Mouse (Mus musculus): ENCODE data around the gene 1700028P14Rik.

DNA sequence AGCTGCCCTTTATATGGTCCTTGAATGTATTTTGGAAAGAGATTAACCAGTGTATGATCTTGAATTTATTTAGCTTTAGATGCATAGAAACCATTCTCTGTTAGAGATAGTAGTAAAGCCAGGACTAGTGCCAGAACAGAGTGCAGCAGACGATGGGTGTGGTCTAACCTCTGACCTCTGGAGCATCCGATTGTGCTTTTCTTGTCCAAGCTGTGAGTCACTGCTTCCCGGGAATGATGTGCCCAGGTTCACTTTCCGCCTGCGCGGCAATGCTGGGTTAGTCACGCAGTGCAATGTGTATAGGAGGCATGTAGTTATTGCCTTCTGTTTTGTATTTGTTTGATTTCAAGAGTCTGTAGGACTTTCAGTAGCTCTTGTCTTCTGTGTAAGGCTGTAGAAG is 45.8 kb upstream of the 1700028P14Rik start:
- TF ChIP-seq ZC3H11A (IDR thresholded peaks at IDR 0.05; ENCODE audit: borderline replicate concordance, low read depth, low read length) (no peak), HCFC1 (IDR thresholded peaks at IDR 0.05; ENCODE audit: borderline replicate concordance, insufficient read depth, low read length) (no peak), MAFK (IDR thresholded peaks at IDR 0.05; ENCODE audit: insufficient read depth, low read depth, low read length) (no peak)
